ENCODE assay signal across 26 mouse cellular contexts in the genomic region with DNA sequence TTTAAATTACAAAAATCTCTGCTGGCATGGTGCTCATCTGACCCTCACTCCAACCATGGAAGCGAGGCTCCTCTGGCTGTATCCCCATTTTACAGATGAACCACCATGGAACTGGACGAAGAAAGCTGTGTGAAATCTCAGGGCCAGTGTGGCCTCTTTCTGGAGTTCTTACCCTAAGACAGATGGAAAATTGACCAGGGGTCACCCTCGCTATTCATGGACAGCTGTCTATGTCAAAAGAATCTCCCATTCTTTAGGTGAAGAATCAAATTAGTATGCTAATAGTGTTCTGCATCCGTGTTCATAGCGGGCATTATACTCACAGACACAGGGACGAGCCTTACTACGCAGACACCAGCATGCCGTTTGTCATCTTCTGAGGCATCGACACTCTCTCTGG.
A peak's percentile ranks its signal among the peaks of the same experiment; 100 is the strongest.
DNase-seq lines count a peak whose midpoint lies in the region; ATAC-seq lines count a peak whose summit lies in the region.
"Had no signal": no experiment of that assay in that cellular context is flagged by ENCODE, and none has a peak within 500 bp of the region (broad histone marks: within the 10 kb centered on the region; RNA-seq: fewer than 3 reads in every experiment).

No protein-coding gene starts in this region.

- ATAC-seq in hindbrain, embryonic 16.5 days, result no peak
- ATAC-seq in midbrain, embryonic 16.5 days, result no peak
- 0 out of 2 replicates have a peak, but pooled peaks have one; percentile 29 for ATAC-seq in hindbrain, embryonic 12.5 days (ENCODE audit: low FRiP score)
- ATAC-seq: intestine, postnatal 0 days; lung, postnatal 0 days; Patski had no signal

- DNase-seq in embryo, embryonic 10.5 days (ENCODE audit: low spot score), result peak; percentile 30
- no peak for DNase-seq in embryo, embryonic 9.5 days (ENCODE audit: extremely low spot score)
- DNase-seq in hindbrain, embryonic 10.5 days (ENCODE audit: low spot score), result peak; percentile 51
- DNase-seq in midbrain, embryonic 10.5 days (ENCODE audit: low spot score), result no peak
- no peak for DNase-seq in limb, embryonic 10.5 days (ENCODE audit: low spot score)
- DNase-seq: adrenal gland, postnatal 10 days; cerebellum, adult 11 months; gastrocnemius, postnatal 14 days; heart, postnatal 14 days; kidney, postnatal 14 days; liver, embryonic 13.5 days; lung, adult 18-20 months; lung, postnatal 4 days; thymus, postnatal 4 days had no signal

- no peaks in the 10 kb centered on the region for H3K9me3 ChIP-seq in hindbrain, embryonic 10.5 days
- no peaks in the 10 kb centered on the region for H3K9me3 ChIP-seq in hindbrain, embryonic 16.5 days (ENCODE audit: control insufficient read depth, low read length)
- H3K9me3 ChIP-seq in midbrain, embryonic 10.5 days (replicated peaks), result no peaks in the 10 kb centered on the region
- H3K9me3 ChIP-seq in midbrain, embryonic 16.5 days (replicated peaks; ENCODE audit: control insufficient read depth, low read length, poor library complexity, severe bottlenecking), result no peaks in the 10 kb centered on the region
- H3K9me3 ChIP-seq in hindbrain, embryonic 12.5 days (replicated peaks), result no peaks in the 10 kb centered on the region
- H3K9me3 ChIP-seq in limb, embryonic 10.5 days (replicated peaks), result no peaks in the 10 kb centered on the region
- H3K9me3 ChIP-seq: hindbrain, embryonic 15.5 days; limb, embryonic 15.5 days; liver, embryonic 13.5 days; neural tube, embryonic 13.5 days had no signal

- H3K27me3 ChIP-seq in hindbrain, embryonic 10.5 days (ENCODE audit: insufficient read depth, poor library complexity, severe bottlenecking), result no peaks in the 10 kb centered on the region; the same call in 1 of the 2 replicates
- H3K27me3 ChIP-seq in hindbrain, embryonic 16.5 days (replicated peaks; ENCODE audit: control insufficient read depth, insufficient read depth, low read length), result no peaks in the 10 kb centered on the region
- H3K27me3 ChIP-seq in midbrain, embryonic 10.5 days (ENCODE audit: low read depth, poor library complexity, severe bottlenecking), result peaks cover 8% of the 10 kb centered on the region
- no peaks in the 10 kb centered on the region; the same call in 1 of the 2 replicates for H3K27me3 ChIP-seq in midbrain, embryonic 16.5 days (ENCODE audit: control insufficient read depth, insufficient read depth, low read depth, low read length)
- H3K27me3 ChIP-seq in hindbrain, embryonic 12.5 days, result no peaks in the 10 kb centered on the region
- peaks cover 30% of the 10 kb centered on the region for H3K27me3 ChIP-seq in limb, embryonic 10.5 days (ENCODE audit: low read depth, poor library complexity, severe bottlenecking)
- H3K27me3 ChIP-seq: hindbrain, embryonic 15.5 days; limb, embryonic 15.5 days; liver, embryonic 13.5 days; megakaryocyte, embryonic 14.5 days had no signal

- peaks cover 88% of the 10 kb centered on the region for H3K4me1 ChIP-seq in hindbrain, embryonic 10.5 days (replicated peaks)
- peaks cover 8% of the 10 kb centered on the region for H3K4me1 ChIP-seq in hindbrain, embryonic 16.5 days (ENCODE audit: control insufficient read depth, insufficient read depth, low read depth, low read length)
- peaks cover 85% of the 10 kb centered on the region for H3K4me1 ChIP-seq in midbrain, embryonic 10.5 days
- peaks cover 8% of the 10 kb centered on the region for H3K4me1 ChIP-seq in midbrain, embryonic 16.5 days (ENCODE audit: control insufficient read depth, insufficient read depth, low read length)
- peaks cover 29% of the 10 kb centered on the region for H3K4me1 ChIP-seq in hindbrain, embryonic 12.5 days
- peaks cover 6% of the 10 kb centered on the region; the same call in 1 of the 2 replicates for H3K4me1 ChIP-seq in limb, embryonic 10.5 days
- H3K4me1 ChIP-seq: liver, embryonic 13.5 days; megakaryocyte, embryonic 14.5 days had no signal

- WGBS in hindbrain, embryonic 10.5 days, result 68% methylated on average over 9 of the region's 9 CpGs
- WGBS in hindbrain, embryonic 16.5 days, result 44% methylated on average over 9 of the region's 9 CpGs
- 81% methylated on average over 9 of the region's 9 CpGs for WGBS in midbrain, embryonic 10.5 days
- 44% methylated on average over 9 of the region's 9 CpGs for WGBS in midbrain, embryonic 16.5 days
- 45% methylated on average over 9 of the region's 9 CpGs for WGBS in hindbrain, embryonic 12.5 days
- WGBS in limb, embryonic 10.5 days, result 94% methylated on average over 9 of the region's 9 CpGs

- H3K4me2 ChIP-seq in hindbrain, embryonic 16.5 days (ENCODE audit: low read length), result no peak overlapping the region
- no peak overlapping the region for H3K4me2 ChIP-seq in midbrain, embryonic 16.5 days (ENCODE audit: low read length)
- no peak overlapping the region for H3K4me2 ChIP-seq in hindbrain, embryonic 12.5 days (replicated peaks)
- H3K4me2 ChIP-seq: hindbrain, embryonic 15.5 days; limb, embryonic 15.5 days; liver, embryonic 13.5 days; neural tube, embryonic 13.5 days had no signal

- H3K36me3 ChIP-seq in hindbrain, embryonic 10.5 days, result peaks cover 7% of the 10 kb centered on the region; the same call in 1 of the 2 replicates
- H3K36me3 ChIP-seq in hindbrain, embryonic 16.5 days (ENCODE audit: control insufficient read depth, insufficient read depth, low read length), result no peaks in the 10 kb centered on the region
- peaks cover 16% of the 10 kb centered on the region; the same call in 1 of the 2 replicates for H3K36me3 ChIP-seq in midbrain, embryonic 10.5 days
- H3K36me3 ChIP-seq in midbrain, embryonic 16.5 days (ENCODE audit: control insufficient read depth, insufficient read depth, low read length), result no peaks in the 10 kb centered on the region
- no peaks in the 10 kb centered on the region for H3K36me3 ChIP-seq in hindbrain, embryonic 12.5 days
- H3K36me3 ChIP-seq in limb, embryonic 10.5 days, result no peaks in the 10 kb centered on the region
- H3K36me3 ChIP-seq: hindbrain, embryonic 15.5 days; limb, embryonic 15.5 days; liver, embryonic 13.5 days; neural tube, embryonic 13.5 days had no signal

- H3K9ac ChIP-seq in hindbrain, embryonic 16.5 days (ENCODE audit: low read depth, low read length), result no peak overlapping the region
- H3K9ac ChIP-seq in midbrain, embryonic 16.5 days (ENCODE audit: low read depth, low read length), result no peak overlapping the region
- H3K9ac ChIP-seq in hindbrain, embryonic 12.5 days, result no peak overlapping the region
- H3K9ac ChIP-seq: hindbrain, embryonic 15.5 days; limb, embryonic 15.5 days; liver, embryonic 13.5 days; neural tube, embryonic 13.5 days had no signal

- peak overlapping the region; percentile 78 for H3K27ac ChIP-seq in hindbrain, embryonic 10.5 days
- H3K27ac ChIP-seq in hindbrain, embryonic 16.5 days (ENCODE audit: low read depth, low read length), result no peak overlapping the region
- peak overlapping the region; percentile 60 for H3K27ac ChIP-seq in midbrain, embryonic 10.5 days (replicated peaks)
- no peak overlapping the region for H3K27ac ChIP-seq in midbrain, embryonic 16.5 days (ENCODE audit: low read length)
- H3K27ac ChIP-seq in hindbrain, embryonic 12.5 days, result no peak overlapping the region
- no peak overlapping the region for H3K27ac ChIP-seq in limb, embryonic 10.5 days
- H3K27ac ChIP-seq: hindbrain, embryonic 15.5 days; left cerebral cortex, adult 2 months; limb, embryonic 15.5 days; liver, embryonic 13.5 days; neural tube, embryonic 13.5 days had no signal

- H3K4me3 ChIP-seq in hindbrain, embryonic 10.5 days, result no peak overlapping the region
- H3K4me3 ChIP-seq in hindbrain, embryonic 16.5 days (ENCODE audit: low read length), result no peak overlapping the region
- H3K4me3 ChIP-seq in midbrain, embryonic 10.5 days, result no peak overlapping the region
- H3K4me3 ChIP-seq in midbrain, embryonic 16.5 days (ENCODE audit: low read depth, low read length), result no peak overlapping the region
- no peak overlapping the region for H3K4me3 ChIP-seq in hindbrain, embryonic 12.5 days
- H3K4me3 ChIP-seq in limb, embryonic 10.5 days, result no peak overlapping the region
- H3K4me3 ChIP-seq: erythroblast, embryonic 14.5 days; hindbrain, embryonic 15.5 days; left cerebral cortex, adult 2 months; limb, embryonic 15.5 days; liver, embryonic 13.5 days; megakaryocyte, embryonic 14.5 days; neural tube, embryonic 13.5 days had no signal

Comparison
In these comparisons a context has a peak if more than half of its experiments do, and no peak if none do; other contexts are left out.
1. DNase-seq: peak in embryo, embryonic 10.5 days (single experiment) and hindbrain, embryonic 10.5 days (single experiment); none in embryo, embryonic 9.5 days (single experiment), midbrain, embryonic 10.5 days (single experiment) and limb, embryonic 10.5 days (single experiment).
2. H3K27ac ChIP-seq: peak in hindbrain, embryonic 10.5 days (single experiment) and midbrain, embryonic 10.5 days (single experiment); none in hindbrain, embryonic 16.5 days (single experiment), midbrain, embryonic 16.5 days (single experiment), hindbrain, embryonic 12.5 days (single experiment) and limb, embryonic 10.5 days (single experiment).